Mouse (Mus musculus) retina, postnatal 1 day (tissue): ENCODE data around the gene Rbm20.

Experiments
- DNase-seq: peaks from one replicate; pipeline ENCODE4 v3.0.0-alpha.2; 2012

Gene Rbm20

DNA sequence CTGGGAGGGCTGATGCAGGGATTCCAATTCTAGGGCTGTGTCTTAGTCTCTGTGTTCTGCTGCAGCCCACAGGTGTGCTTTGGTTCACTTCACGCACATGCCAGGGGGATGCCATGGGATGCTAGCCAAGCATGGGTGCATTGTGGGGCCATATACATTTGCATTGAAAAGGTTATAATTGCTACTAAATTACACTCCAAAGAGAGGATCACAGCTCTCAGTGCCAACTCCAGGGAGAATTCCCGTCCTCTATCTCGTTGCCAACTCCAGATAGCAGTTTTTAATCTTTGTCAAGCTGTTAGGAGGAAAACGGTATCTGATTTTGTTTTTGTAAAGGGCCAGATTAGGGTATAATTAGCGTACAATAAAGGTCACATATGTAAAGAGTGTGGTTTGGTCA lies 178.7 kb downstream of the Rbm20 start:
- DNase-seq = no peak

DNA sequence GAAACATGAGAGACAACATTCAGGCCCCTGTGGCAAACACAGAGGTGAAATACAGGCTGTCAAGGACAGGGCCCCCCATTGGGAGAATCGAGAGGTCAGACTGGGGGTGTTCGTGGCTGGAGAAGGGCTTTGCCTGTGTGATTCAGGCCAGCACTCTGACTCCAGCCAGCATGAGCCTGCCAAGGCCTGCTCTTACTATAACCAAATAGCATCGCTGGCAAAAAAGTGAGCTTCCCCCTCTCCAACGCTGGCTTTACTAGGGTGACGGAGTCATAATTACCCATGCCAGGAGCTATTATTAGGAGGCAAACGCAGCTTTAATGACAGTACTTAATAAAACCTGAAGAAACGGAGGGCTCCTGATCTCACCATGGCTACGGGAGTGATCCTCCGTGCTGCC lies 179.7 kb downstream of the Rbm20 start:
- no peak for DNase-seq

DNA sequence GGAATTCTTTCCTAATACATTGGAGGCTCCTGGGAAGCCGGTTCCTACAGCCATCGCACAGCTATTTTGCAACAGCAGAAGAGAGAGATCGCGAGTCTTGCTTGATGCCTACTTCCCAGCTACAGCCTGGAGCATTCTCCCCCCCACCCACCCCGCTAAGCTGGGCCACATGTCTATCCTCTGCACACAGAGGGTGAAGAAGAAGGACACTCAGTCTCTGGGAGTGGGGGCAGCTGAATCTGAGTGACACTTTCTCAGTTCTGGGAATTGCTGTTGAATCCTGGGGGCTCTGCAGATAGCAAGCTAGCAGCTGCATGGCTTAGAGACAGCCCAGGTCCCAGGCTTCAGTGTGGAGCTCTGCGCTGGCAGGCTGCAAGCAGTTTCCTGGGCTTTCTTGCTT lies 180.9 kb downstream of the Rbm20 start:
- DNase-seq = peak; percentile 60

DNA sequence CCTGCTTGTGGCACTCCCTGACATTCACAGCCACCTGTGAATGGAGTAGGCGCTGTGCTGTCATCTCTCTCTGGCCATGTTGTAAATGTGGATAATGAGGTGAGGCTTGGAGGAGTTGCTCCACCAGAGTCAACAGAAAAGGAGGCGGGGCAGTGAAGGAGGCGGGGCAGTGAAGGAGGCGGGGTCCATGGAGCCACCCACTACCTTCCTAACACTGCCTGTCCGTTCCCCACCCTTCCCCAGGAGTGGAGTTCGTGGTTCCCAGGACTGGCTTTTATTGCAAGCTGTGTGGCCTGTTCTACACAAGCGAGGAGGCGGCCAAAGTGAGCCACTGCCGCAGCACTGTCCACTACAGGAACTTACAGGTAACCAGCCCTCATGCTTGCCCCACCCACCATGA lies 182.0 kb downstream of the Rbm20 start:
- DNase-seq = no peak

DNA sequence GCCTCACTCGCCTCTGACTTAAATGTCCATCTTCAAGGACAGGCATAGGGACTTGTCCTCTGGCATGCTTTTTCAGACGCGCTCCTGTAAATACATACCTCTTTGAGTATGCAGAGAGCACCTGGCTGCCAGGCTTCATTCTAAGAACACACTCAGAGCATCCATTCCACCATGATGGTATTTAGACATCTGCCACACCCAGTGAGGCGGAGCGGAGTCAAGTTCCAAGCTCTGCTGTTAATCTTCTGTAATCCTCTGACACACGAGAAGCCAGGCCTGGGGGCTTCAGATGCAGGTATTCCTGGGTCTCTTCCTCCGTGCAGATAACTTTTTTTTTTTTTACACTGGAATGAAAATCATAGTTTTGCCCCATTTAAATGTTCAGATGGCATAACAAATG lies 182.5 kb downstream of the Rbm20 start:
- DNase-seq = no peak

GRCm38 (mm10) chr19:53861346-53861745 lies 184.2 kb downstream of the Rbm20 start:
- no peak for DNase-seq

DNA sequence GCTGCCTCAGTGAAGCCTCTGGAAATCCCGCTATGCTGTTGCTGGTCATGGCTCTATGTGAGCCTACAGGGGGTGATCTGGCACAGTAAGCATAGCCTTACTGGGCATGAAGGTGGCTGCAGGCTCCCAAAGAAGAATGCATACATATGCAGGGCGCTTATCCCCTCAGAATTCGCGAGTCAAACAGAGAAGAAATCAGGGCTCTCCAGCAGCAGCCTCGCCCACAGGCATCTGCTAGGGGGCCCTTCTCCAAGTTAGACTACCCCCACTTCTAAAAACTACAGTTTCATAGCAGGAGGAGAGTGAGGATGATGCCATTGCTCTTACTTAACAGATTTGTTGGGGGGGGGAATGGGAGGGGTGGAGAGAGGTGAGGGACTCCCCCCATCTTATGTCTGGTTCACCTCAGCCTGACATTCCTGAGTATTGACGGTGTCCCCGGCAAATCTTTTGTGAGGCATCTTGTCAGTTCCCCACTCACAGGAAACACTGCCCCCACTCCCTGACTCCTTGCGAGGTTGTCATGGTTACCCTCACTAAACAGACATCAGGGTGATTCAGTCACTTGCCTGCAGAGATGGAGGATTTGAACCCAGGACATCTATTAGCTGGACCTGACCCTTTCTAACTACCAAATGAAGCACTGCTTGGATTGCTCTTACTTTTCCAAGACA lies 185.6 kb downstream of the Rbm20 start:
- no peak for DNase-seq

DNA sequence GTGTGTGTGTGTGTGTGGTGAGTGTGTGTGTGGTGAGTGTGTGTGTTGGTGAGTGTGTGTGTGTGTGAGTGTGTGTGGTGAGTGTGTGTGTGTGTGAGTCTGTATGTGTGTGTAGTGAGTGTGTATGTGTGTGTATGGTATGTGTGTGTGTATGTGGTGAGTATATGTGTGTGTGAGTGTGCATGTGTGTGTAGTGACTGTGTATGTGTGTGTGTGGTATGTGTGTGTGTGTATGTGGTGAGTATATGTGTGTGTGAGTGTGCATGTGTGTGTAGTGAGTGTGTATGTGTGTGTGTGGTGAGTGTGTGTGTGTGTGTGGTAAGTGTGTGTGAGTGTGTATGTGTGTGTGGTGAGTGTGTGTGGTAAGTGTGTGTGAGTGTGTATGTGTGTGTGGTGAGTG lies 190.1 kb downstream of the Rbm20 start:
- DNase-seq = no peak

- DNase-seq = no peak
Measured at GRCm38 (mm10) chr19:53868125-53868524, 191.0 kb downstream of the Rbm20 start.

DNA sequence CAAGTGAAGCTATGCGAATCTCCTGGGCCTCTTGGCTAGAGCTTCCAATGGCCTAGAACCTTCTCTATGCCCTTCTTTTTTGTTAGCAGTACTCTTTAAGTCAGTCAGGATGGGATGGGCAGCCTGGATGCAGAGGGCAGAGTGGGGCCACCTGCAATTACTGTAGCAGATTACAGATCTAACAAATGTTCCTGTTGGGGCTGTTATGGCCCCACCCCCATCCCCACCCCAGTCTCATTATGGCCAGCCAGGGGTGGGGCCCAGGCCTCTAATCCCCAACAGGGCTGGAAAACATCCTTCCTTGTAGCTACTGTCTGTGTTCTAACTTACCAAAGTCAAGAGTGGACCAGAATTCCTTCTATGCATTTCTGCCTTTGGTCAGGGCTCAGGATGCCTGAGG lies 191.7 kb downstream of the Rbm20 start:
- no peak for DNase-seq

GRCm38 (mm10) chr19:53869427-53870385 lies 192.6 kb downstream of the Rbm20 start:
- DNase-seq = no peak

DNA sequence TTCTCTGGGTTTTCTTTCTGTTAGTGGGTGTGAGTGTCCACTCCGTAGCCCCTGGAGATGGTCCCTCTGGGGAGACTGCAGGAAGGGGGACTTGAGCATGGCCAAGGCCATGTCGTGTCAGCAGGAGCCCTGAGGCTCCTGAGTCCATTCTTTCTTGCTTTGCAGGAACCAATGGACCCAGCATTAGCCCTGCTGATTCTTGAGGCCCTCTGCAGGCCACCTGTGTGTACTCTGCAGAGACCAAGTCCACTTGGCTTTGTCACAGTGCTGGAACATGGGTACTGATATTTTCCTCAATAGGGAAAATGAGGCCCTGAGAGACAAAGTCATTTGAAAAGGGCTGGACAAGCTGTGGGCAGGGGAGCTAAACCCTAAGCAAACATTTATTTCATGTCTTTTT lies 193.5 kb downstream of the Rbm20 start:
- no peak for DNase-seq

GRCm38 (mm10) chr19:53871502-53871901 lies 194.4 kb downstream of the Rbm20 start:
- DNase-seq = no peak

DNA sequence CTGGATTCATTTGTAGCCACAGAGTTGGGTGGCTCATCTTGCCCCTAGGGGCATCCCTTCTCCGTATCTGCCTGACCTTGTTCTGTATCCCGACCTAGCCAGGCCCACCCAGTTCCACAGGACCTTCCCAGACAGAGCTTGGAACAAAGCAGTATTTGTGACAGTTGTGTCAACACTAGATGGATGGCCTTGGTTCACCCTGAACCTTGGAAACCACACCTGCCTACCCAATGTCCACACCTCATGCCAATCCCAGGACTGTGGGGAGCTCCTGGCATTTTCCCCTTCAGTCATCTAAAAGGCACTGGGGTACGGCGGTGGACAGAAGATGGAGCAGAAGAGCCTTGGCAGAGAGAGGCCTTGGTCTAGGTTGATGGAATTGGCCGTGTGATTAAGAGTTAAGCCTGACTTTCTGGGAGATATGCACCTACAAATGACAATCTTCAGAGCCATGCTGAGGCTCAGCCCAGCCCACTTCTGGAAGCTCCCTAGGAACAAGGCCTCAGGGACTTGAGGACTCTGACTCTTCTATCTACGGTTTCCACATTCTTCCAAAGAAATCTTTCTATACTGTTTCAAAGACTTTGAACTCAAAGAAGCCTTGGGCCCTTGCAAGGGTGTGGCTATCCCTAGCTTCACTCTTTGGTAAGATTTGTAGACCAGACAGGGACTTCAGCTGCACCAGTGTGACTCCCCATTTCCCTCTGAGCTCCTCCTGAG lies 196.0 kb downstream of the Rbm20 start:
- no peak for DNase-seq

DNA sequence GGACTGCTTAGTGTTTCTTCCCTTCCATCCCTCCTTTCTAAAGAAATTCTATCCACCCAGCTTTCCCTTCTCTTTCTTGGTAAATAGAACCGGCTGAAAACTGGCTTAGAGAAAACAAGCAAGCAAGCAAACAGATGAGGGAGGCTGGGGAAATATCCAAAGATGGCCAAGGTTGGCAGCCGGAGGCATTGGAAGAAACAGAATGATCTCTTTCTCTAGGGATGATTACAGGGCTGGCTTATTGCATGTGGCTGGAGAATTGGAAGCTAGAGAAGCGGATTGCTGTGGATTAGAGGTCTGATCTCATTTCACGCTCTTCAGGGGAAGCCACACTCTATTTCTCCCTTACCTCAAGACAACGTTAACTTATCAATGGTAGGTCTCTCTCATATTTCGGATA lies 198.1 kb downstream of the Rbm20 start:
- DNase-seq = peak; percentile 31

DNA sequence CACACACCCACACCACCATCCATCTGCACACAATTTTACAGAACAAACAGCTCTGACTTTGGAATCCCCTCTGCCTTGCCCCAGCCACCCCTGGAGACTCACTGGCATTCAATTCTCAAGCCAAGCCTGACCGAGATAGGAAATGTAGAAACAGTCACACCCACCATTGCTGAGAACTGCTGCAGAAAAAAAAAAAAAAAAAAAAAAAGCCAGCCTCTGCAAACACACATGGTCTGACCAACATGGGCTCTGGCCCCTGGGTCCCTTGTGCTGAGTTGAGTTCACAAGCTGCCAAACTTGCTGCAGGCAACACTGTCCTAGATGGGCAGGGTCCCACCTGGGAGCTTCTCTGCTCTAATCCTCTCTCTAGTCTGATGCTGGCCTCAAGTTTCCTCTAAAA lies 200.7 kb downstream of the Rbm20 start:
- no peak for DNase-seq

DNA sequence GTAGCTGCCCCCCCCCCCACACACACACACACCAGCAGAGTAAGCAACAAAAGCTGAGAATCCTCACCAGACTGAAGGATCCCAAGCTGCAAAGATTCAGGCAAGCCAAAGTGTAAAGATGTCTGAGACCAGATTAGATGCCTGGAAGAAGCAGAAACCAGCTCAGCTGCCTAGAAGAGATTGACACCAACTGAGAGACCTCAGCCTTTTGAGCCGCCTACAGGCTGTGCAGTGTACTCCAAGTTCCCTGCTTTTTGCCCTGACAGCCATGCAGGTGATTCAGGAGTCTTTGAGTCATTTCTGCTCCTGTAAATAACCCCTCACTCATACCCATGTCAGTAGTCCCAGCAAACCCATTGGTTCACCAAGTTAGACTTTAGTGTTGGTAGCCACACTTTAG lies 203.4 kb downstream of the Rbm20 start:
- DNase-seq = no peak

DNA sequence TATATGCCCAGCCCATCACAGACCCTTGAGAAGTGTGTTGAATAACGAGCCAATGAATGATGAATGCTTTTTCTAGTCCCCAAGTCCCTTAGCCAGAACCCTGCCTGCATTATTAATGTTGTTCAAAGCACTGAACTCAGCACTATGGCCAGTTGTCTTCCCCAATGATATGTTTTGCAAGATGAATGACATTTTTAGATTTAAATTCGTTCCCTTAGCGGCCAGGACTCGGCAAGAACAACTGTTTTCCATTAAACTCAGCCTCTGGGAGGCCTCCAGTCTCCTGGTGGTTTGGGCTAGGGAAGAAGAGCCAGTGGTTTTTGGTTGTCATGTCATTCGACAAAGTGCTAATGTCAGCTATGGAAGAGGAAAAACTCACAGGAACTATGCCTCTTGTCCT lies 204.7 kb downstream of the Rbm20 start:
- DNase-seq = peak; percentile 48

GRCm38 (mm10) chr19:53885450-53885849 lies 208.3 kb downstream of the Rbm20 start:
- peak; percentile 71 for DNase-seq

- DNase-seq = no peak
Measured at GRCm38 (mm10) chr19:53886576-53887370, 209.7 kb downstream of the Rbm20 start.

DNA sequence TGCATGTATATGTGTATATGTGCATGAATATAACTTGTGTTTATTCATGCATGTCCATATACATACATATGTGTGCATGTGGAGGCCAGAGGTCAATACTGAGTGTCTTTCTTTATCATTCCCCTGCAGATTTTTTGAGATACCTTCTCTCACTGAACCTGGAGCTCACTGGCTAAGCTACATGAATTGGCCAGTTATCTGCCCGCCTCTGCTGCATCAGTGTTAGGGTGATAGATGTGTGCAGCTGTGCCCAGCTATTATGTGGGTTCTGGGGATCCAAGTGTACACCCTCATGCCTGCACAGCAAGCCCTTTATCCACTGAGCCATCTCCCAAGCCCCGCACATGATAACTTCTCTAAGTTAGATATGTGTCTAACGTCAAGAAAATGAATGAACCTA lies 210.7 kb downstream of the Rbm20 start:
- no peak for DNase-seq

- DNase-seq = no peak
Measured at GRCm38 (mm10) chr19:53888331-53888730, 211.2 kb downstream of the Rbm20 start.

- DNase-seq = no peak
Measured at GRCm38 (mm10) chr19:53889555-53889954, 212.4 kb downstream of the Rbm20 start.
